Mouse (Mus musculus) heart, embryonic 16.5 days (tissue): ENCODE results near the gene Nsun2. TPM values are rescaled to one million over a fixed set of nuclear protein-coding genes. Genes with fewer than 3 reads are reported as not detected.
A peak's percentile ranks its signal among the peaks of the same experiment; 100 is the strongest.

ENCODE experiments used
- ATAC-seq: fragments of 200-750 bp; cut with Nextera tagmentation; replicated peaks from 2 replicates; pipeline ENCODE4 v1.8.0; 2017; ENCODE audit warnings: moderate number of reproducible peaks; ENCODE audit not compliant: insufficient read depth, low FRiP score; ENCODE audit errors: extremely low read depth
- H3K27ac ChIP-seq: fragments of 300-500 bp; sonication (generic); 2 replicates; pipeline ENCODE4 v1.5.1; 2014; ENCODE audit warnings: mild to moderate bottlenecking, low read length, control low read depth, moderate library complexity
- H3K27me3 ChIP-seq: fragments of 300-500 bp; sonication (generic); 2 replicates; pipeline ENCODE4 v1.6.1; 2014; ENCODE audit warnings: low read length, mixed read lengths; ENCODE audit not compliant: control insufficient read depth, insufficient read depth
- H3K36me3 ChIP-seq: fragments of 300-500 bp; sonication (generic); 2 replicates; pipeline ENCODE4 v1.6.1; 2014; ENCODE audit not compliant: control insufficient read depth, insufficient read depth
- H3K4me1 ChIP-seq: fragments of 300-500 bp; sonication (generic); 2 replicates; pipeline ENCODE4 v1.6.1; 2014; ENCODE audit warnings: low read length, mixed read lengths; ENCODE audit not compliant: control insufficient read depth, insufficient read depth
- H3K4me2 ChIP-seq: fragments of 300-500 bp; sonication (generic); 2 replicates; pipeline ENCODE4 v1.6.1; 2014; ENCODE audit warnings: low read depth, mild to moderate bottlenecking, control low read depth, low read length
- H3K4me3 ChIP-seq: fragments of 300-500 bp; sonication (generic); 2 replicates; pipeline ENCODE4 v1.5.1; 2014; ENCODE audit warnings: mild to moderate bottlenecking, control low read depth, low read length
- H3K9ac ChIP-seq: fragments of 300-500 bp; sonication (generic); 2 replicates; pipeline ENCODE4 v1.6.1; 2014; ENCODE audit warnings: low read length, control low read depth
- H3K9me3 ChIP-seq: fragments of 300-500 bp; sonication (generic); replicated peaks from 2 replicates; pipeline ENCODE4 v1.6.1; 2016; ENCODE audit warnings: low read length; ENCODE audit not compliant: control insufficient read depth
- WGBS: fragments of 180-500 bp; shearing (Covaris S2); extraction: QIAGEN DNeasy Blood & Tissue Kit; methylation state at CpG from one replicate; pipeline ENCODE4 v1.1.7; 2014; 5-methylcytosine and 5-hydroxymethylcytosine counted together
- polyA plus RNA-seq: library from polyadenylated mRNA; unstranded; fragments of >200 nt; fragmentation: Nextera tagmentation; extraction: Ambion mirVana; gene quantifications from 2 replicates; pipeline ENCODE4 v1.2.1, GENCODE M21; 2015

Gene Nsun2
- polyA plus RNA-seq, 1 experiment from 2014 or later, result 78.0 TPM

- no peaks in the 10 kb centered on the region for H3K9me3 ChIP-seq
- H3K4me1 ChIP-seq, result peaks cover 47% of the 10 kb centered on the region
- 0 out of 2 replicates have a peak, but pooled peaks cover 2% of the 10 kb centered on the region for H3K36me3 ChIP-seq
- peak overlapping the region; percentile 91 for H3K9ac ChIP-seq
- ATAC-seq, result no peak
- H3K4me3 ChIP-seq, result peak overlapping the region; percentile 92
- H3K27ac ChIP-seq, result no peak overlapping the region
- H3K4me2 ChIP-seq, result peak overlapping the region; percentile 95
- H3K27me3 ChIP-seq, result no peaks in the 10 kb centered on the region
- 11% methylated on average over 14 of the region's 14 CpGs for WGBS
Observed at GRCm38 (mm10) chr13:69532101-69532892, 1.2 kb upstream of the Nsun2 start.

- H3K4me3 ChIP-seq, result peak overlapping the region; percentile 92
- no peaks in the 10 kb centered on the region for H3K27me3 ChIP-seq
- H3K4me1 ChIP-seq, result peaks cover 43% of the 10 kb centered on the region
- WGBS, result 3% methylated on average over 9 of the region's 9 CpGs
- peak overlapping the region; percentile 95 for H3K4me2 ChIP-seq
- H3K36me3 ChIP-seq, result 0 out of 2 replicates have a peak, but pooled peaks cover 2% of the 10 kb centered on the region
- H3K9me3 ChIP-seq, result no peaks in the 10 kb centered on the region
- H3K27ac ChIP-seq, result peak overlapping the region; percentile 88; the same call in 1 of the 2 replicates
- no peak for ATAC-seq
- H3K9ac ChIP-seq, result peak overlapping the region; percentile 91
Observed at GRCm38 (mm10) chr13:69532893-69533404, 597 bp upstream of the Nsun2 start.

- WGBS, result under 1% methylated on average over 27 of the region's 57 CpGs
- no peaks in the 10 kb centered on the region for H3K27me3 ChIP-seq
- H3K4me2 ChIP-seq, result peak within 1 kb of the TSS; percentile 95
- peak within 1 kb of the TSS; percentile 96 for H3K27ac ChIP-seq
- peak; percentile 83 for ATAC-seq
- H3K36me3 ChIP-seq, result no peaks in the 10 kb centered on the region
- H3K4me3 ChIP-seq, result peak within 1 kb of the TSS; percentile 92
- H3K4me1 ChIP-seq, result peaks cover 41% of the 10 kb centered on the region
- peak within 1 kb of the TSS; percentile 91 for H3K9ac ChIP-seq
- H3K9me3 ChIP-seq, result no peaks in the 10 kb centered on the region
Observed at GRCm38 (mm10) chr13:69534334-69534653, 748 bp downstream of the Nsun2 start, which contains the start of gene Tent4a. Gene Tent4a (minus strand): TSS chr13:69534617.

GRCm38 (mm10) chr13:69534654-69535551 is 1.4 kb downstream of the Nsun2 start:
- Histone ChIP-seq H3K9me3 (no peaks in the 10 kb centered on the region), H3K9ac (peak overlapping the region; percentile 91), H3K27ac (peak overlapping the region; percentile 96), H3K4me2 (peak overlapping the region; percentile 94), H3K4me1 (peaks cover 48% of the 10 kb centered on the region), H3K4me3 (peak overlapping the region; percentile 92), H3K36me3 (no peaks in the 10 kb centered on the region), H3K27me3 (no peaks in the 10 kb centered on the region)
- ATAC-seq, result peak; percentile 93
- WGBS, result under 1% methylated on average over 74 of the region's 86 CpGs

GRCm38 (mm10) chr13:69536021-69536420 is 2.5 kb downstream of the Nsun2 start:
- Histone ChIP-seq H3K9me3 (no peaks in the 10 kb centered on the region), H3K4me1 (peaks cover 42% of the 10 kb centered on the region), H3K4me2 (peak overlapping the region; percentile 94; the same call in 1 of the 2 replicates), H3K4me3 (no peak overlapping the region), H3K27ac (peak overlapping the region; percentile 96; the same call in 1 of the 2 replicates), H3K36me3 (no peaks in the 10 kb centered on the region), H3K27me3 (no peaks in the 10 kb centered on the region), H3K9ac (no peak overlapping the region; the same call in 1 of the 2 replicates)
- WGBS, result 73% methylated on average over 4 of the region's 4 CpGs
- ATAC-seq, result no peak

- Histone ChIP-seq H3K9ac (no peak overlapping the region), H3K36me3 (no peaks in the 10 kb centered on the region), H3K27me3 (no peaks in the 10 kb centered on the region), H3K4me3 (no peak overlapping the region), H3K9me3 (no peaks in the 10 kb centered on the region), H3K4me2 (no peak overlapping the region), H3K27ac (no peak overlapping the region), H3K4me1 (peaks cover 40% of the 10 kb centered on the region)
- no peak for ATAC-seq
- WGBS, result 81% methylated on average over 7 of the region's 7 CpGs
Observed at GRCm38 (mm10) chr13:69537366-69537765, 3.8 kb downstream of the Nsun2 start.

GRCm38 (mm10) chr13:69538327-69538726 is 4.8 kb downstream of the Nsun2 start:
- 27% methylated on average over 4 of the region's 4 CpGs for WGBS
- Histone ChIP-seq H3K27me3 (no peaks in the 10 kb centered on the region), H3K4me3 (no peak overlapping the region), H3K4me1 (peaks cover 45% of the 10 kb centered on the region), H3K9me3 (no peaks in the 10 kb centered on the region), H3K9ac (no peak overlapping the region), H3K27ac (no peak overlapping the region), H3K4me2 (no peak overlapping the region), H3K36me3 (no peaks in the 10 kb centered on the region)
- no peak for ATAC-seq

- H3K27me3 ChIP-seq, result no peaks in the 10 kb centered on the region
- peak overlapping the region; percentile 15 for H3K27ac ChIP-seq
- 44% methylated on average over 6 of the region's 6 CpGs for WGBS
- H3K9me3 ChIP-seq, result no peaks in the 10 kb centered on the region
- H3K4me1 ChIP-seq, result peaks cover 46% of the 10 kb centered on the region
- H3K4me3 ChIP-seq, result no peak overlapping the region
- no peaks in the 10 kb centered on the region for H3K36me3 ChIP-seq
- peak overlapping the region; percentile 42 for H3K9ac ChIP-seq
- ATAC-seq, result no peak
- no peak overlapping the region for H3K4me2 ChIP-seq
Observed at GRCm38 (mm10) chr13:69541209-69541608, 7.7 kb downstream of the Nsun2 start.
